Mouse (Mus musculus): ENCODE data around the gene Rps18. TPM values are rescaled to one million over a fixed set of nuclear protein-coding genes. Genes with fewer than 3 reads are reported as not detected.

Gene Rps18
- polyA plus RNA-seq, 1 experiment, result 517 TPM

- TF ChIP-seq MAX (IDR thresholded peaks at IDR 0.05) (no peak), USF1 (IDR thresholded peaks at IDR 0.05; ENCODE audit: low read depth) (no peak), MYOG (IDR thresholded peaks at IDR 0.05; ENCODE audit: control insufficient read depth, extremely low read depth, insufficient read length) (no peak), CTCF (IDR thresholded peaks at IDR 0.05; ENCODE audit: control insufficient read depth, insufficient read depth, insufficient read length) (no peak), CEBPB (IDR thresholded peaks at IDR 0.05; ENCODE audit: low read depth) (no peak), FOSL1 (IDR thresholded peaks at IDR 0.05; ENCODE audit: insufficient read depth, low read length, poor library complexity, severe bottlenecking) (no peak), MYOD1 (IDR thresholded peaks at IDR 0.05; ENCODE audit: control insufficient read depth, insufficient read length, low read depth) (no peak)
- Histone ChIP-seq H3ac (ENCODE audit: control insufficient read depth, insufficient read length, low read depth) (peak overlapping the region; percentile 76), H3K36me3 (ENCODE audit: control insufficient read depth, insufficient read depth) (peaks cover 10% of the 10 kb centered on the region)
Measured at GRCm38 (mm10) chr17:33930280-33931158, 25.3 kb downstream of the Rps18 start.

GRCm38 (mm10) chr17:33929371-33930279 lies 26.2 kb downstream of the Rps18 start, which contains the start of gene Rgl2:
Rgl2 (plus strand) TSS chr17:33929543.
- TF ChIP-seq CTCF (IDR thresholded peaks at IDR 0.05; ENCODE audit: control insufficient read depth, insufficient read depth, insufficient read length) (no peak), MYOD1 (IDR thresholded peaks at IDR 0.05; ENCODE audit: control insufficient read depth, insufficient read length, low read depth) (no peak), MAX (IDR thresholded peaks at IDR 0.05) (peak; percentile 39)
- H3K36me3 ChIP-seq (ENCODE audit: control insufficient read depth, insufficient read depth), result peaks cover 17% of the 10 kb centered on the region

More at GRCm38 (mm10) chr17:33930280-33931158, 25.3 kb downstream of the Rps18 start:
- Histone ChIP-seq H3K79me3 (ENCODE audit: low read depth) (peaks cover 4% of the 10 kb centered on the region), H3K4me3 (ENCODE audit: insufficient read depth, poor library complexity, severe bottlenecking) (peak overlapping the region; percentile 75), H3K79me2 (ENCODE audit: control insufficient read depth, insufficient read depth) (peaks cover 33% of the 10 kb centered on the region), H3K27me3 (ENCODE audit: control insufficient read depth, insufficient read depth, insufficient read length) (no peaks in the 10 kb centered on the region)

GRCm38 (mm10) chr17:33928251-33928947 lies 27.4 kb downstream of the Rps18 start:
- Histone ChIP-seq H3ac (ENCODE audit: control insufficient read depth, insufficient read length, low read depth) (peak overlapping the region; percentile 50), H3K79me3 (ENCODE audit: low read depth) (peaks cover 5% of the 10 kb centered on the region), H3K79me2 (ENCODE audit: control insufficient read depth, insufficient read depth) (peaks cover 33% of the 10 kb centered on the region), H3K27me3 (ENCODE audit: control insufficient read depth, insufficient read depth, insufficient read length) (no peaks in the 10 kb centered on the region), H3K4me3 (ENCODE audit: insufficient read depth, poor library complexity, severe bottlenecking) (peak overlapping the region; percentile 75), H3K36me3 (ENCODE audit: control insufficient read depth, insufficient read depth) (peaks cover 17% of the 10 kb centered on the region)
- no peak for TF ChIP-seq CEBPB (IDR thresholded peaks at IDR 0.05; ENCODE audit: low read depth)
- no peak for TF ChIP-seq FOSL1 (IDR thresholded peaks at IDR 0.05; ENCODE audit: insufficient read depth, low read length, poor library complexity, severe bottlenecking)
- TF ChIP-seq MYOG (IDR thresholded peaks at IDR 0.05; ENCODE audit: control insufficient read depth, extremely low read depth, insufficient read length), result no peak
- TF ChIP-seq CTCF (IDR thresholded peaks at IDR 0.05; ENCODE audit: control insufficient read depth, insufficient read depth, insufficient read length), result no peak
- no peak for TF ChIP-seq MYOD1 (IDR thresholded peaks at IDR 0.05; ENCODE audit: control insufficient read depth, insufficient read length, low read depth)

More at GRCm38 (mm10) chr17:33929371-33930279, 26.2 kb downstream of the Rps18 start, which contains the start of gene Rgl2:
- H3K79me3 ChIP-seq (ENCODE audit: low read depth), result peaks cover 5% of the 10 kb centered on the region
- H3K79me2 ChIP-seq (ENCODE audit: control insufficient read depth, insufficient read depth), result peaks cover 33% of the 10 kb centered on the region
- no peaks in the 10 kb centered on the region for H3K27me3 ChIP-seq (ENCODE audit: control insufficient read depth, insufficient read depth, insufficient read length)
- H3ac ChIP-seq (ENCODE audit: control insufficient read depth, insufficient read length, low read depth), result peak within 1 kb of the TSS; percentile 76
- peak within 1 kb of the TSS; percentile 75 for H3K4me3 ChIP-seq (ENCODE audit: insufficient read depth, poor library complexity, severe bottlenecking)

- H3K36me3 ChIP-seq (ENCODE audit: control insufficient read depth, insufficient read depth), result peaks cover 21% of the 10 kb centered on the region
- H3K79me3 ChIP-seq (ENCODE audit: low read depth), result peaks cover 5% of the 10 kb centered on the region
- no peak overlapping the region for H3ac ChIP-seq (ENCODE audit: control insufficient read depth, insufficient read length, low read depth)
- TF ChIP-seq MAX (IDR thresholded peaks at IDR 0.05) (no peak), MYOD1 (IDR thresholded peaks at IDR 0.05; ENCODE audit: control insufficient read depth, insufficient read length, low read depth) (no peak), USF1 (IDR thresholded peaks at IDR 0.05; ENCODE audit: low read depth) (no peak), CTCF (IDR thresholded peaks at IDR 0.05; ENCODE audit: control insufficient read depth, insufficient read depth, insufficient read length) (no peak), CEBPB (IDR thresholded peaks at IDR 0.05; ENCODE audit: low read depth) (no peak), MYOG (IDR thresholded peaks at IDR 0.05; ENCODE audit: control insufficient read depth, extremely low read depth, insufficient read length) (no peak), FOSL1 (IDR thresholded peaks at IDR 0.05; ENCODE audit: insufficient read depth, low read length, poor library complexity, severe bottlenecking) (no peak)
- H3K4me3 ChIP-seq (ENCODE audit: insufficient read depth, poor library complexity, severe bottlenecking), result no peak overlapping the region
- no peaks in the 10 kb centered on the region for H3K27me3 ChIP-seq (ENCODE audit: control insufficient read depth, insufficient read depth, insufficient read length)
- H3K79me2 ChIP-seq (ENCODE audit: control insufficient read depth, insufficient read depth), result peaks cover 42% of the 10 kb centered on the region
Measured at GRCm38 (mm10) chr17:33926207-33926932, 29.4 kb downstream of the Rps18 start.

Measured in C2C12 (cell line).